Mouse (Mus musculus) stomach, embryonic 16.5 days (tissue): ENCODE results near the gene Apba1. TPM values are rescaled to one million over a fixed set of nuclear protein-coding genes. Genes with fewer than 3 reads are reported as not detected.

Experiments used
- ATAC-seq: fragments of 200-750 bp; cut with Nextera tagmentation; 2 replicates; pipeline ENCODE4 v1.8.0; 2017; ENCODE audit warnings: moderate number of reproducible peaks, moderate TSS enrichment; ENCODE audit not compliant: insufficient read depth, low FRiP score
- H3K27ac ChIP-seq: fragments of 300-500 bp; sonication (generic); 2 replicates; pipeline ENCODE4 v1.5.1; 2014; ENCODE audit warnings: low read length
- H3K27me3 ChIP-seq: fragments of 300-500 bp; sonication (generic); 2 replicates; pipeline ENCODE4 v1.6.1; 2014; ENCODE audit warnings: low read length, control low read depth, mixed read lengths; ENCODE audit not compliant: control insufficient read depth, insufficient read depth
- H3K36me3 ChIP-seq: fragments of 300-500 bp; sonication (generic); 2 replicates; pipeline ENCODE4 v1.6.1; 2014; ENCODE audit warnings: low read length; ENCODE audit not compliant: control insufficient read depth, insufficient read depth
- H3K4me1 ChIP-seq: fragments of 300-500 bp; sonication (generic); 2 replicates; pipeline ENCODE4 v1.6.1; 2014; ENCODE audit warnings: low read length, control low read depth, mixed read lengths; ENCODE audit not compliant: control insufficient read depth, insufficient read depth
- H3K4me2 ChIP-seq: fragments of 300-500 bp; sonication (generic); 2 replicates; pipeline ENCODE4 v1.6.1; 2014; ENCODE audit warnings: low read depth, low read length, mixed read lengths
- H3K4me3 ChIP-seq: fragments of 300-500 bp; sonication (generic); replicated peaks from 2 replicates; pipeline ENCODE4 v1.5.1; 2014; ENCODE audit warnings: mild to moderate bottlenecking, low read length
- H3K9ac ChIP-seq: fragments of 300-500 bp; sonication (generic); 2 replicates; pipeline ENCODE4 v1.6.1; 2014; ENCODE audit warnings: low read length
- H3K9me3 ChIP-seq: fragments of 300-500 bp; sonication (generic); replicated peaks from 2 replicates; pipeline ENCODE4 v1.6.1; 2016; ENCODE audit warnings: low read length, control low read depth; ENCODE audit not compliant: control insufficient read depth
- WGBS: fragments of 180-500 bp; shearing (Covaris S2); extraction: QIAGEN DNeasy Blood & Tissue Kit; methylation state at CpG from one replicate; pipeline ENCODE4 v1.1.7; 2014; 5-methylcytosine and 5-hydroxymethylcytosine counted together
- polyA plus RNA-seq: library from polyadenylated mRNA; unstranded; fragments of >200 nt; fragmentation: Nextera tagmentation; extraction: Ambion mirVana; gene quantifications from 2 replicates; pipeline ENCODE4 v1.2.1, GENCODE M21; 2015

Gene Apba1
- polyA plus RNA-seq, 1 experiment from 2014 or later, result 0.40 TPM

GRCm38 (mm10) chr19:23920220-23920544, 161.5 kb downstream of the Apba1 start:
- H3K4me2 ChIP-seq, result no peak overlapping the region
- no peaks in the 10 kb centered on the region for H3K36me3 ChIP-seq
- H3K4me3 ChIP-seq, result no peak overlapping the region
- ATAC-seq, result no peak
- H3K27ac ChIP-seq, result no peak overlapping the region
- 0 out of 2 replicates have a peak, but pooled peaks cover 3% of the 10 kb centered on the region for H3K4me1 ChIP-seq
- WGBS, result 66% methylated on average over 8 of the region's 8 CpGs
- no peak overlapping the region for H3K9ac ChIP-seq
- no peaks in the 10 kb centered on the region for H3K9me3 ChIP-seq
- H3K27me3 ChIP-seq, result no peaks in the 10 kb centered on the region

GRCm38 (mm10) chr19:23922601-23923000, 163.9 kb downstream of the Apba1 start:
- no peaks in the 10 kb centered on the region for H3K36me3 ChIP-seq
- 90% methylated on average over 9 of the region's 9 CpGs for WGBS
- no peaks in the 10 kb centered on the region for H3K27me3 ChIP-seq
- H3K27ac ChIP-seq, result no peak overlapping the region
- 0 out of 2 replicates have a peak, but pooled peaks cover 3% of the 10 kb centered on the region for H3K4me1 ChIP-seq
- H3K9me3 ChIP-seq, result no peaks in the 10 kb centered on the region
- H3K4me2 ChIP-seq, result no peak overlapping the region
- no peak overlapping the region for H3K9ac ChIP-seq
- ATAC-seq, result no peak
- no peak overlapping the region for H3K4me3 ChIP-seq

- 42% methylated on average over 6 of the region's 6 CpGs for WGBS
- Histone ChIP-seq H3K4me2 (no peak overlapping the region), H3K27me3 (no peaks in the 10 kb centered on the region), H3K4me1 (0 out of 2 replicates have a peak, but pooled peaks cover 3% of the 10 kb centered on the region), H3K9me3 (no peaks in the 10 kb centered on the region), H3K9ac (no peak overlapping the region), H3K4me3 (no peak overlapping the region), H3K36me3 (no peaks in the 10 kb centered on the region), H3K27ac (no peak overlapping the region)
- ATAC-seq, result no peak
Observed at GRCm38 (mm10) chr19:23924057-23924456, 165.4 kb downstream of the Apba1 start.

GRCm38 (mm10) chr19:23924791-23925190, 166.1 kb downstream of the Apba1 start:
- H3K36me3 ChIP-seq, result no peaks in the 10 kb centered on the region
- no peak overlapping the region for H3K4me2 ChIP-seq
- H3K9ac ChIP-seq, result no peak overlapping the region
- 77% methylated on average over 9 of the region's 9 CpGs for whole genome bisulfite sequencing
- no peak for ATAC-seq
- H3K27ac ChIP-seq, result no peak overlapping the region
- H3K4me3 ChIP-seq, result no peak overlapping the region
- H3K4me1 ChIP-seq, result 0 out of 2 replicates have a peak, but pooled peaks cover 3% of the 10 kb centered on the region
- H3K27me3 ChIP-seq, result no peaks in the 10 kb centered on the region
- H3K9me3 ChIP-seq, result no peaks in the 10 kb centered on the region

- Histone ChIP-seq H3K9me3 (no peaks in the 10 kb centered on the region), H3K9ac (no peak overlapping the region), H3K27me3 (no peaks in the 10 kb centered on the region), H3K4me2 (no peak overlapping the region), H3K4me1 (0 out of 2 replicates have a peak, but pooled peaks cover 3% of the 10 kb centered on the region), H3K36me3 (no peaks in the 10 kb centered on the region), H3K4me3 (no peak overlapping the region), H3K27ac (no peak overlapping the region)
- 92% methylated on average over 5 of the region's 5 CpGs for WGBS
- ATAC-seq, result no peak
Observed at GRCm38 (mm10) chr19:23925541-23925940, 166.9 kb downstream of the Apba1 start.

- Histone ChIP-seq H3K9me3 (peaks cover 7% of the 10 kb centered on the region; the same call in 1 of the 2 replicates), H3K9ac (no peak overlapping the region), H3K4me3 (no peak overlapping the region), H3K27me3 (no peaks in the 10 kb centered on the region), H3K4me2 (no peak overlapping the region), H3K4me1 (no peaks in the 10 kb centered on the region), H3K27ac (no peak overlapping the region), H3K36me3 (no peaks in the 10 kb centered on the region)
- no peak for ATAC-seq
- WGBS, result 92% methylated on average over 5 of the region's 5 CpGs
Observed at GRCm38 (mm10) chr19:23930826-23931225, 172.1 kb downstream of the Apba1 start.

GRCm38 (mm10) chr19:23941422-23941949, 182.8 kb downstream of the Apba1 start:
- no peaks in the 10 kb centered on the region for H3K4me1 ChIP-seq
- H3K9ac ChIP-seq, result no peak overlapping the region
- H3K36me3 ChIP-seq, result no peaks in the 10 kb centered on the region
- no peak for ATAC-seq
- no peak overlapping the region for H3K4me2 ChIP-seq
- H3K27me3 ChIP-seq, result no peaks in the 10 kb centered on the region
- H3K27ac ChIP-seq, result no peak overlapping the region
- no peak overlapping the region for H3K4me3 ChIP-seq
- no peaks in the 10 kb centered on the region for H3K9me3 ChIP-seq
- 86% methylated on average over 12 of the region's 12 CpGs for WGBS

- no peak overlapping the region for H3K27ac ChIP-seq
- no peak overlapping the region for H3K4me3 ChIP-seq
- H3K9me3 ChIP-seq, result no peaks in the 10 kb centered on the region
- H3K36me3 ChIP-seq, result no peaks in the 10 kb centered on the region
- ATAC-seq, result no peak
- WGBS, result 79% methylated on average over 7 of the region's 7 CpGs
- no peaks in the 10 kb centered on the region for H3K4me1 ChIP-seq
- H3K9ac ChIP-seq, result no peak overlapping the region
- H3K4me2 ChIP-seq, result no peak overlapping the region
- H3K27me3 ChIP-seq, result no peaks in the 10 kb centered on the region
Observed at GRCm38 (mm10) chr19:23942886-23943285, 184.2 kb downstream of the Apba1 start.

GRCm38 (mm10) chr19:23946026-23946685, 187.5 kb downstream of the Apba1 start:
- WGBS, result 82% methylated on average over 6 of the region's 6 CpGs
- no peak for ATAC-seq

More at GRCm38 (mm10) chr19:23946026-23946685, 187.5 kb downstream of the Apba1 start:
- H3K9me3 ChIP-seq, result no peaks in the 10 kb centered on the region
- no peak overlapping the region for H3K9ac ChIP-seq
- no peaks in the 10 kb centered on the region for H3K36me3 ChIP-seq
- H3K4me1 ChIP-seq, result 0 out of 2 replicates have a peak, but pooled peaks cover 3% of the 10 kb centered on the region
- no peak overlapping the region for H3K4me3 ChIP-seq
- H3K4me2 ChIP-seq, result no peak overlapping the region
- no peak overlapping the region for H3K27ac ChIP-seq
- no peaks in the 10 kb centered on the region for H3K27me3 ChIP-seq
